Mouse (Mus musculus) leukemia stem cell, adult 10-12 weeks (primary cell): Measurements from ENCODE around the gene Mylpf. TPM values are rescaled to one million over a fixed set of nuclear protein-coding genes. Genes with fewer than 3 reads are reported as not detected.

Experiments used
- polyA plus RNA-seq: library from polyadenylated mRNA; stranded (reverse); fragments of >175 nt; gene quantifications from 2 replicates; pipeline ENCODE4 v1.2.3, GENCODE M21; 2012; ENCODE audit warnings: low replicate concordance

Mylpf gene
- polyA plus RNA-seq, result 2.1 TPM in 1 of 2 replicates, not detected in the other

DNA sequence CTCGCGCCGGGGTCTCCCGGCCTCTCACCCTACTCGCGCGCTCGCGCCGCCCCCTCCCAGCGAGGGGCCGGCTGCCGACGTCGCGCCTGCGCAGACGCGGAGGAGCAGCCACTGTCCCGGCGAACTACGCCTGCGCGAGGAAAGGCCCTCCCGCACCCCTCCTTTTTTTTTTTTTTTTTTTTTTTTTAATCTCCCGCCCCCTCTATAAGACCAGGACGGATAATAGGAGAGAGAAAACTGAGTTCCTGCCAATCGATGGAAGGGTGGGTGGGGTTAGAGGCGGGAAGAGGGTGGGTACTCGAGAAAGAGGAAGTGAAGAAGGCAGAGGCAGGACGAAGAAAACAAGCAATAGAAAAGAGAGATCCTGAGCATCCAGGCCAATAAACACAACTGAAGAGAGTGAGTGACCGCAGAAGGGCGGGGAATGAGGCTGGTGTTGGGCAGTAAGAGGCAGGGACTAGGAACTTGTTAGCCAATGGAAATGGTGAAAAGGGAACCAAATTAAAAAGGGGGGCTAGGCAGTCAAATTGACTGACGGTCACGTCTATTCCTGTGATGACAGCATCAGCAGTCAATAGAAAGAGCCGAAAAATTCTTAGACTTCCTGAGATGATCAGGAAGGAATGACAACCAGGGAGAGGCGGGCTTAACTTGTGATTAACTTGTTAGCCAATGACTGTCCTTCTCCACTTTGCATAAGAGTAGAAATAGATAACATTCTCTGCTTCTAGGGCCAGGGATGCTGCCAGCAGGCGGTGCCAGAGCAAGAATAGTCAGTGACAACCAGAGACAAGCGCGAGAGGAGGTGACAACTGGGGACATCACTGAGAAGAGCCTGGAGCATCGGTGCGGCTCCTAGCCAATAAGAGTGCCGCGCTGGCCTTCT, at the start of gene Mylpf:
TSS of gene Mylpf (plus strand) at position 338 of the 886 bp plus-strand sequence.

DNA sequence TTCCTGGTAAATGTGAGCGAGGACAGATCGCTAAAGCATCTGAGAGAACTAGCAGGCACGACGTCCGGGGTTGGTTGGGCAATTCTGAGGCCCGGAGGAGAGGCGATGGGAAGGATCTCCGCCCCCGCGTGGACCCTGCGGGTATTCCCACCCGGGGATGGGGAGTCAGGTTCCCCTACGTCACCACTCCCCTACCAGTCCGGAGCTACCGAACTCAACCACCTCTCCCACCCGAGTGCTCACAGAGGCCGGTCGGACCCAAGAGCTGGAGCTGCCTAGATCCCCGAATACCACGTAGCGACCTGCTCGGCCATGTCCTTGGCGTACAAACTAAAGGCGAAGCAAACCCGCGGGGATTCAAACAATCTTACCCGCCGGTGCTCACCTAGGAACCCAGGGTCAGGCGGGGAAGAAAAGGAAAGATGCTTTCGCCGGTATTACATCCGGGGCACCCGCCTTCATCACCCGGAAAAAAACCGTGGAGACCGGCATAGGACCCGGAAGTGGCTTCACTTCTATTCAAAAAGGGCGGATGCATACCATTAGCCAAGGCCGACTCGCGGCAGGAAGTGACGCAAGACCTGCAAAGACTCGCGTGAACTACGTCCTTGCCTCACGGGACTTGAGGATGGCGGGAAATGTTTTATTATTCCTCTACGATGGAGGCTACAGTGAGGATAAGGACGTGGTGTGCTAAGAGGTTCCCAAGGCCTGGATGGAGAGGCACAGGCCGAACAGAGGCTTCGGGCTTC, 13.0 kb upstream of the Mylpf start, which contains the start of gene Cd2bp2:
TSS of gene Cd2bp2 (minus strand) at position 507 of the 752 bp plus-strand sequence.

DNA sequence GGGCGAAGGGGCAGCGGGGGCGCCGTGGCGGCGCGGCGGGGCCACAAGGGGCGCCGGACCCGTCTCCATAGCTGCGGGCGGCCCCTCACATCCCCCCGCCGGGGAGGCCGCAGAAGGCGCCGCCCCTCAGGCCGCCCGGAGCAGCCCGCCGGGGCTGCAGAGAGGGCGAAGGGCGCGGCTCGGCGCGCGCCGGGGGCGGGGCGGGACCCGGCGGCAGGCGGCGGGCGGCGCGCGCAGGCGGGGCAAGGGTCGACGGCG, 466 bp upstream of the Mylpf start, which contains the start of gene Tbc1d10b:
TSS of gene Tbc1d10b (minus strand) at position 174 of the 258 bp plus-strand sequence.

DNA sequence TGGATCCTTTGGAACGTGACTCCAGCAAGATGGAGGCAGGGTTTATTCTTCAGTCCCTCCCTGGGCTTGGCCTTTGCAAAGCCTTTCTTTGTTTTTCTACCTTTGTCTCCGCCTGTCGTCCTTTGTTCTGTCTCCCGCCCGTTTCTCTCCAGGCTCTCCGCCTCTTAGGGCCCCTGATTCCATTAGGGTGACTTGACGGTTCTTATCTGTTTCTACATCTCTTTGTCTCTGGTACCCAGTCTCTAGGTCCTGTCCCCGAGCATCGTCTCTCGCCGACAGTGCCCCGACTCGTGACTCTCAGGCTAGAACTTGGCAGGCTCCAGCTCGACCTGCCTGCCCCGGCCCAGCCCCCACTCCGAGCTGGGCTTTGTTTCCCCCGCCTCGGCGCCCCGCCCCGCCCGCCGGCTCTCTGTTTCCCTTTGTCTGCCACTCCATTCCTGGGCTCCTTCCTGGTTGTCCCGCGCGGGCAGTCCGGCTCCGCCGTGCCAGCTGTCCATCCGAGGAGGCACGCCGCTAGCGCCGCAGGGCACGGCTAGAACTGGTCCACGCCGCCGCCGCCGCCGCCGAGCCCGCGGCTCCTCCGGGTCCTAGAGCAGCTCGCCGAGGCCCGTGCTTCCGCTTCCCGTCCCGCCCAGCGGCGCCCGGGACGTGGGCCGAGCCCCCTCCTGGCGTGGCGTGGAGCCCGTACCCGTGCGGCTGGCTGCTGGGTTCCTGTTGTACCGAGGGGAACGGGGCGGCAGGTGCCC, 24.1 kb downstream of the Mylpf start, which contains the start of the genes Zfp553 and Sept1:
TSS of gene Zfp553 (plus strand) at position 440 of the 746 bp plus-strand sequence.
TSS of gene Sept1 (minus strand) at position 509 of the 746 bp plus-strand sequence.

DNA sequence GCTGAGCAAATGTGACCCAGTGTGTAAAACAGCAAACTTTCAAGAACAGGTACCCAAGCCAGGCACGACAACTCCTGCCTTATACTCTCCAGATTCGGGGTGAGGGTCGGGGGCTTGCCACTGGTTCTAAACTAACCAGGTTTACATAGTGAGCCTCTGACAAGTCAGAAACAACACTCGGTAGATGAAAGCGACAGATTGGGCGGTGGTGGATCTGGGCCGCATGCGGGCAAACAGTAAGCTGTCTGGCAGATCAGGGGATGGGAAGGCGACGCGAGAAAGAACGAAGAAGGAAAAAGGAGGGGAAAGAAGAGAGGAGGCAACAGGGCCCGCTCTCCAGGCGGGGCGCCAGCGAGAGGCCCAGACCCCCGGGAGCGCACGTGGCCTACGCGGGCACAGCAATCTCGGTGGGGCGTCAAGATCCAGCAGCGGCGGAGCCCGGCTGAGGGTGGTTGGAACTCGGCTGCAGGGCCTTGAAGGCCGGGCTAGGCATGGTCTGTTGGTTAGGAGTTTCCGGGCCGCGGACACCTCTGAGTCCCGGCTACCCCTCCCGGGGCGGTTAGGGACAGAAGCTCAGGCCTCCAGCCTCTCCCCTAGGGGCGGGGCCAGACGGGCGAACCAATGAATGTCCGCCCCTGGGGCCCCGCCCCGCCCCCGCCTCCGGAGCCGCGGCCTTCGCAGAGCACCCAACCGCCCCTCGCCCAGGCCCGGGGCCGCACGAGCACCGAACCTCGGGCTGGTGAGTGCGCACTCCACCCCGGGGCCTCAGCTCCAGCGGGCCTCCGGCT, 35.4 kb downstream of the Mylpf start, which contains the start of gene Zfp771:
TSS of gene Zfp771 (plus strand) at position 405 of the 788 bp plus-strand sequence.

DNA sequence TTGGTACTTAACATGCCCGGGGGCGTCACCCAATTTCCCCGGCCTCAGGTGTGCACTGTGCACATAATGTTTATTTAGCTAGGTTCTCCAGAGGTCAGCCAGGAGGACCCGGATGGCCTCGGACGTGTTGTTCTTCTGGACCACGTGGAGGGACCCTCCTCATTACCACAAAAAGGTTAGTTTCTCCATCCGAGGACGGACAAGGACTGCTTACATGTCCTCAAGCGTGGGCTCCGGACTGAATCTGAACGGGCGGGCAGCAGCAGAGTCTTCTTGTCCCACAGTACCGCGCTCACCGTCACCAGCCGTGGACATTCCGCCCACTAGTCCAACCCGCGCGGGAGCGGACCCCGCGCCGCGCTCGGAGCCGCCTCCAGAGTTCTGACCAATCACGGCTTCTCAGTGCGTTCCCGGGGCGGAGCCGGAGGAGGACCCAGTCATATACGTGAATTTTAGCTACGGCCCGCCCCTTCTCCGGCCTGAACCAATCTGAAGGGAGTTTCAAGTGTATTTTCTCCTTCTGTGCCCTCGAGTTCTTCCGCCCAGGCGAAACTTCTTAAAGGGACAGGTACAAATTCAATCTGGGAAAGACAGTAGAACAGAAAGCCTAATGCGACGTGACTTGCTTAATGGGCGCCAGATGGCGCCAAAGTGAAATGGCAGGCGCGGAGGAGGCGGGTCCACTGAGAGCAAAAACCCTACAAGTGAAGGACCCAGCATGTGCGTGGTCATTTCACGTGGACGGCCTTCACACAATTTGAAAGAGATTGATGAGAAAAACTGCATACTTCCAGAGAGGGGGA, 51.8 kb downstream of the Mylpf start, which contains the start of gene Dctpp1:
TSS of gene Dctpp1 (minus strand) at position 401 of the 803 bp plus-strand sequence.

Other genes with a start within 250 kb of the Mylpf start
- 99.0 and 127 TPM in 2 replicates for gene Cdipt, start 233.0 kb upstream of the Mylpf start, polyA plus RNA-seq
- gene Cdiptos, start 232.8 kb upstream of the Mylpf start, polyA plus RNA-seq, result 0.24 TPM in 1 of 2 replicates, not detected in the other
- gene Mvp, start 194.3 kb upstream of the Mylpf start, polyA plus RNA-seq, result 12.2 and 16.3 TPM in 2 replicates
- not detected in 2 replicates for gene Pagr1b, start 192.4 kb upstream of the Mylpf start, polyA plus RNA-seq
- gene Pagr1a, start 191.5 kb upstream of the Mylpf start, polyA plus RNA-seq, result 0.99 and 28.8 TPM in 2 replicates
- 89.5 and 197 TPM in 2 replicates for gene Gm42742, start 187.8 kb upstream of the Mylpf start, polyA plus RNA-seq
- 0.20 and 7.0 TPM in 2 replicates for gene Prrt2, start 187.7 kb upstream of the Mylpf start, polyA plus RNA-seq
- gene Maz, start 181.9 kb upstream of the Mylpf start, polyA plus RNA-seq, result 992 and 1,684 TPM in 2 replicates
- gene Kif22, start 166.4 kb upstream of the Mylpf start, polyA plus RNA-seq, result 23.8 and 26.3 TPM in 2 replicates
- not detected in 2 replicates for gene Zg16, start 121.6 kb upstream of the Mylpf start, polyA plus RNA-seq
- gene AI467606, start 117.5 kb upstream of the Mylpf start, polyA plus RNA-seq, result 99.5 and 130 TPM in 2 replicates
- 1.9 and 3.6 TPM in 2 replicates for gene Qprt, start 86.7 kb upstream of the Mylpf start, polyA plus RNA-seq
- 73.3 and 200 TPM in 2 replicates for gene Spn, start 71.1 kb upstream of the Mylpf start, polyA plus RNA-seq
- gene Cd2bp2, start 12.8 kb upstream of the Mylpf start, polyA plus RNA-seq, result 55.9 and 67.9 TPM in 2 replicates
- 87.2 and 117 TPM in 2 replicates for gene Tbc1d10b, start 422 bp upstream of the Mylpf start, polyA plus RNA-seq
- 17.3 and 29.4 TPM in 2 replicates for gene Zfp553, start 24.2 kb downstream of the Mylpf start, polyA plus RNA-seq
- 439 and 604 TPM in 2 replicates for gene Sept1, start 24.2 kb downstream of the Mylpf start, polyA plus RNA-seq
- gene Zfp771, start 35.4 kb downstream of the Mylpf start, polyA plus RNA-seq, result 141 and 154 TPM in 2 replicates
- 23.3 and 79.5 TPM in 2 replicates for gene Dctpp1, start 51.8 kb downstream of the Mylpf start, polyA plus RNA-seq
- gene Sephs2, start 65.2 kb downstream of the Mylpf start, polyA plus RNA-seq, result 61.1 and 61.8 TPM in 2 replicates
- gene Itgal, start 87.4 kb downstream of the Mylpf start, polyA plus RNA-seq, result 8.1 and 8.8 TPM in 2 replicates
- 5.9 and 11.1 TPM in 2 replicates for gene Zfp768, start 136.7 kb downstream of the Mylpf start, polyA plus RNA-seq
- 1.4 and 3.4 TPM in 2 replicates for gene Zfp747, start 167.2 kb downstream of the Mylpf start, polyA plus RNA-seq
- gene 9130019O22Rik, start 178.3 kb downstream of the Mylpf start, polyA plus RNA-seq, result 0.37 and 0.74 TPM in 2 replicates
- gene E430018J23Rik, start 184.7 kb downstream of the Mylpf start, polyA plus RNA-seq, result 1.5 and 2.1 TPM in 2 replicates
- gene Zfp764, start 197.9 kb downstream of the Mylpf start, polyA plus RNA-seq, result 0.59 and 1.0 TPM in 2 replicates
- 18.8 and 19.7 TPM in 2 replicates for gene Zfp688, start 213.2 kb downstream of the Mylpf start, polyA plus RNA-seq
- 6.3 and 11.5 TPM in 2 replicates for gene Zfp689, start 240.3 kb downstream of the Mylpf start, polyA plus RNA-seq